Mouse (Mus musculus): ENCODE data around the gene Anxa10.

GRCm38 (mm10) chr8:62132662-62133366 is 9.9 kb upstream of the Anxa10 start:
- no peak for TF ChIP-seq POLR2A (IDR thresholded peaks at IDR 0.05; ENCODE audit: insufficient read length, low read depth)
- TF ChIP-seq TCF12 (IDR thresholded peaks at IDR 0.05; ENCODE audit: insufficient read depth, poor library complexity, severe bottlenecking): no peak
- no peak for TF ChIP-seq MYOG (IDR thresholded peaks at IDR 0.05; ENCODE audit: control insufficient read depth in 1 of 3, insufficient read depth in 1 of 3, insufficient read length in 2 of 3, low read depth in 2 of 3)
- no peak for TF ChIP-seq USF1 (IDR thresholded peaks at IDR 0.05; ENCODE audit: low read depth)
- TF ChIP-seq MAX (IDR thresholded peaks at IDR 0.05; ENCODE audit: low read depth): no peak
- TF ChIP-seq POLR2AphosphoS2 (IDR thresholded peaks at IDR 0.05; ENCODE audit: insufficient read length, low read depth): no peak
- no peak for TF ChIP-seq TCF3 (IDR thresholded peaks at IDR 0.05; ENCODE audit: insufficient read length, low read depth)

Data from myocyte (in vitro differentiated cells).